Mouse (Mus musculus): ENCODE data around the gene Znhit2.

Znhit2 gene

DNA sequence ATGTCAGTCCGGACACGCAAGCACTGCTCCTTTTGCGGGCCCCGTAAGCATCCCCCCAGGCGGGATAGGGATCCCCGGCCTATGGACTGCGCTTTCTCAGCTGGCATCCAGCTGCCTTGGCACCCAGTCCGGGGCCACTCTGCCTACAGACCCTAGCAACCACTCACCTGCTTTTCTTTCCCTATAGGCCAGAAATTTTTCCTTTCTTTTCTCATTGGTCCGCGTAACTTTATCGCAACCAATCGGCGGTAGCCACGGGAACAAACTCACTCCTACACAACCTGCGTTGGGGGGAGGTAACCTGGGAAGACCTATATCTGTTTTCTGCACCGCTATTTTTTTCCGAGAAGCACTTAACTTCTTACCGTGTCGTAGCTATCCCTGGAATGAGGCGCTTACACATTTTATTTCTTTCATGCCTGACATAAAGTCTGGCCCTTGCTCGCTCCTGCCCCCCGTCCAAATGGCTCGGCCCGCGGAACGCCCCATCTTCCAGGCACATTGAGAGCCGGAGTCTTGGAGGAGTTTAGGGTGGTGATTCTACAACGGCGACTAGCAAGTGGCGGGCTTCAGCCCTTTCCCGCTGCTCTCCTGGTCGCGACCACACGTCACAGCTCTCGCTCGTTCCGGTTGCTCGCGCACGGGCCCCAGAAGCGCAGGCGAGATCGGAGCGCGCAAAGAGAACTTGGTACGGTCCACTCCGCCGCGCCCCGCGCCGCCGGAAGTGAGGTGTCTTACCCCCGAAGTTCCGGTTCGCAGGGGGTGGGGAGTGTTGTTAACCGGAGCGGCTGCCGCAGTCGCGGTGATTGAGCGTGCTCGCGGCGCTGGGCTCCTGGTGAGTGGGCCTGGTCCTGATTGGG is 14.5 kb upstream of the Znhit2 start, which contains the start of gene Syvn1:
TSS of gene Syvn1 (plus strand) at position 283 of the 860 bp plus-strand sequence.
- peak; percentile 74 for DNase-seq (ENCODE audit: extremely low read depth, low read depth, low spot score)

DNA sequence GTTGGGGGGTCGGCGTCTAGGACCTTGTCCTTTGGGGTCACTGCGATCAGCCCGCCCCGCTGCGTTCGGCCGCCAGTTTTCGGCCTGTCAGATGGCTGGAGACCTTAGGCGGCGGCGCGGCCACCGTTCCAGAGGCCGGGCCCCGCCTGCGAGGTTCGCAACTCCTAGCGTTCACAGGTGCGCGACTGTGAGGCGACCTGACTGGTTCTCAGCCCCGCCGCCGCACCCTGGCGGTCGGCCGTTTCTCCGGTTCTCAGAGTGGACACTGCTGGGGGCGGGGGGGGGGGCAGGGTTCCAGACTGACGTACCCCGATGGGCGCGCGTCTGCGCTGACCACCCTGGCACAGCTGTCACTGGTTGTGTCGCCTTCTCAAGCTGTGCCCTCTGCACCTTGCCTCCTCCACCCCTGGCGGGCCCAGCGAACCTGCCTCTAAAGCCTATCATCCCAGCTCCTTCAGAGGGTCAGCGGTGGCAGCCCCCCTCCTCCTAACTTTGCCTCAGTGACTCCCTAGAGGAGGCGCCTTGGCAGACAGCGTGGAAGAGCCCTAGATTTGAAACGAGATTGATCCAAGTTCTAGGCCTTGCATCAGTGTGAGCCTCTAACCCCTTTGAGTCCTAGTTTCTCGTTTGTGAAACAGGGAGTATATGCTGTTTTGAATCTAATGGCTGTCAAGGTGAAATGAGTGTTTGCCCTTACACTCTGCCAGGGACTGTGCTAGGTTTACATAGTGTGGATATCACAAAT is 13.7 kb upstream of the Znhit2 start:
- DNase-seq (ENCODE audit: extremely low read depth, low read depth, low spot score), result no peak

DNA sequence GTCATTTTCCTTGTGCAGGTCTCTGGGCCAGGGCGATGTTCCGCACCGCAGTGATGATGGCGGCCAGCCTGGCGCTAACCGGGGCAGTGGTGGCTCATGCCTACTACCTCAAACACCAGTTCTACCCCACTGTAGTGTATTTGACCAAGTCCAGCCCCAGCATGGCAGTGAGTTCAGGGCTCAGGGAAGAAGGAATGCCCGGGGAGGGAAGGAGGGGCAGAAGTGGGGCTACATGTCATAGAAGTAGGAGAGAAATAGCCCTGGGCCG is 13.2 kb upstream of the Znhit2 start:
- DNase-seq (ENCODE audit: extremely low read depth, low read depth, low spot score), result no peak

DNA sequence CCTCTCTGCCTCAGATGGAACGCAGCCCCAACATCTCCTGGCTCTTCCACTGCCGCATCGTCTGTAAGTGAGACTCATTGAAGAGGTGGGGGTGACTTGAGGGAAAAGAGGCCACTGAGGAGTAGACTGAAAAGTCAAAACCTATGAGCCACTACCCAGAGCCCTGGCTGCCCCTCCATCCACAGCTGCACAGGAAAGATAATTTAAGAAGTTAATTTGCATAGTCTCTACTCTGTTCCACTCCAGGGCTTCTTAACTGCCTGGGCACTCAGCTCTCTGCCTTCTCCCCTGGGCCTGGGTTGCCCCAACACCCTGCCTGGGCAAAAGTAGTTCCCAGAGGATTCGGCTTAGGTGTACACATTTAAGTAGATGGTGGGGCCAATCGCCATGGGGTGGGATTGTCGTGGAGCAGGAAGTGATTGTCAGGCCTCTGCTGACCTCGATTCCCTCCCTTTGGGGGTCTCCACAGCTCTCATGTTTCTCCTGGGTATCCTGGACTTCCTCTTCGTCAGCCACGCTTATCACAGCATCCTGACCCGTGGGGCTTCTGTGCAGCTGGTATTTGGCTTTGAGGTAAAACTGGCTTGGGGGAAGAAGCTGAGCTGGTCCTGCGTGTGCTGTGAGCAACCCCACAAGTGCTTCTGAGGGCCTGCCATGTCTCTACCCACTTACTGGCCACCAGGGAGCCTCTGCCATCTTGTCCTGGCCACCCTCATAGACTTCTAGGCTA is 12.1 kb upstream of the Znhit2 start:
- DNase-seq (ENCODE audit: extremely low read depth, low read depth, low spot score), result no peak

DNA sequence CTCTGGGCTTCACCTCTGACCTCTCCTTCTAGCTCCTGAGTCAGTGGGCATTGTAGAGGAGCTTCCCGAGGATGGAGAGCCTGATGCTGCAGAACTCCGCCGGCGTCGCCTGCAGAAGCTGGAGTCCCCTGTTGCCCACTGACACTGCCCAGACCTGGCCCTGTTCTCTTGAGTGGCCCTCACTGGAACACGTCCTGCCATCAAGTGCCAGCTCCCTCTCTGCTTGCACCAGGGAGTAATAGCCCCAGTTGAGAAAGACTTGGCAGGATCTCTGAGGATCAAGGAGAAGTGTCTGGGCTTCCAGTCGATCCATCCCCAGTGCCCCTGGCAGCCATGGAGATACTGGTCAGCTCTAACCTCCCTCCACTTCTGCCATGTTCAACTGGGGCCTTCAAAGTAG is 8.5 kb upstream of the Znhit2 start:
- no peak for DNase-seq (ENCODE audit: extremely low read depth, low read depth, low spot score)

DNA sequence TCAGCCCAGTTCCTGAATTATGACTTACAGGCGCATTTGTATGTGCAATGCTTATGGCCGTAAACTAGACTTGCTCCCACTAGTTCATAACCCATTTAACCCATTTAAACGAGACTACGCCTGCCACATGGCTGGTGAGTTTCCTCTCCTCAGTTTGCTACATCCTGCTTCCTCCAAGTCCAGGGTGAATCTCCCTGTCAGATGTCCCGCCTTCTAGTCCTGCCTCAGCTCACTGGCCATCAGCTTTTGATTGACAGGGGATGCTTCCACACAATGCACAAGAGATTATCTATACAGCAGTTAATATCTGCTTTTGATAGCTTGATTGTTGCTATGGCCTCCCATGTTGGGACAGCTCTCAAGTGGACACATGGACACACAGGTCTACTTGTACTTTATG is 6.7 kb upstream of the Znhit2 start:
- no peak for DNase-seq (ENCODE audit: extremely low read depth, low read depth, low spot score)

DNA sequence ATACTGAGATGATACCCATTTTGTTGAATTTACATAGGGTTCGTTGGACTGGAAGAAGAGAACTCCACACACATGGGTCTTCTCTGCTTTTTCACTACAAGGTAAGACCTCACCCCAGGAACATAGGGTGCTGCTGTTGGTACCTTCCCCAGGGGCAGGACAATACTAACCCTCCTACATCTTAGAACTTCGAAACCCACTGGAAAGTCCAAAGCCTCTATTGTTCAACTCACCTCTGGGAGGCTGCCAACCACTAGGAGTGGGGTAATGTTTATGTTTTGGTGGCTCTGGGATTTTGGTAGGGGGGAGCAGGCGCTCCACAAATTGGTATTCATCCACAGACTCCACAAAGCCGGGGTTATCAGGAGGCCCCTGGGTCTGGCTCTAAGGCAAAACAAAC is 4.3 kb upstream of the Znhit2 start:
- no peak for DNase-seq (ENCODE audit: extremely low read depth, low read depth, low spot score)

DNA sequence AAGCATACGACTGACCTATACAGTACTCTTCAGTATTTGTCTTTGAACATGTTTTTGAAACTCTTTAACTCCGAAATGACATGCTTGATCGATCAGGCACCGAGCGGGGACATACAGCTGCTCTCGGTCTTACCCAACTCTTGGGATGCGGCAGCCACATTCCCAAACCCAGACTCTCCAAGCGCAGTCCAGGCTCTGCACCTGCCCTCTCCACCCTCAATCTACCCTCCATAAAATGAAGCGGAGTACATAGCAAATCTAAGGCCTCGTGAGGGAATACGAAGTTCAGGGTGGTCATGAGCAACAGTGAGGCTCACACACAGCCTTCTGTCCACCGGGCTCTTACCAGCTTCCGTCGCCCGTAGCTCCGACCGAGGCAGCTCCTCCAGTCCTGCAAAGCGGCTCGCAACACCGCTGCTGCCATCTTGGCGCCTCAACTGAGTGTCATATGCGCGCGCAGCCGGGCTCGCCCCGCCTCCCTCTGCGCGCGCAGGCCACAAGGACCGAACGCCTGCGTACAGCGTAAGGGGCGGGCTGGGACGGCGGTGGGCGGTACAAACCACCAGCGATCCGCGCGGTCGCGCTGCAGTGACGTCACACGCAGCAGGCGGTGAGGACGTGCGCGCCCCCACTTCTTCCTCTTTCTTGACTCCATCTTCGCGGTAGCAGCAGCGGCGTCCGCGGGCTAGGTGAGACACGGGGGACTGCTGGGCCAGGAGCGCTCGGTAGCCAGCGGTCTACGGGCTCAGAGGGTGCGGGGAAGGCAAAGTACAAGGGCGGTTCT is 3.5 kb upstream of the Znhit2 start, which contains the start of the genes Mrpl49 and Fau:
TSS of gene Mrpl49 (minus strand) at position 473 of the 784 bp plus-strand sequence.
TSS of gene Fau (plus strand) at position 532 of the 784 bp plus-strand sequence.
- DNase-seq (ENCODE audit: extremely low read depth, low read depth, low spot score), result no peak

DNA sequence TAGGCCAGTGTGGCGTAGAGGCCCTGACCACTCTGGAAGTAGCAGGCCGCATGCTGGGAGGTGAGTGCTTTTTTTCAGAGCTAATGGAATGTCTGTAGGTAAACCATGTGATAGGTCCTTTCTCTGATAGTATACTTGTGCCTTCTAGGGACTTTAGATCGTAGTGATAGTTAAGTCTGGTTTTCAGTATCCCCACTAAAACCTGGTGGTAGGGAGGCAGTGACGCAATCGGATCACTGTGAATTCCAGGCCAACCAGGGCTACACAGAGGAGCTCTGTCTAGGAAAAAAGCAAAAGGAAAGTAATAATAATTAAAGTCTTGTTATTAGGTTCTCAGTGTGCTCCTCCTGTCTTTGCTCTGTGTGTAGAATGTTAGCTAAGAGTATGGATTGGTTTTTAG is 2.5 kb upstream of the Znhit2 start:
- DNase-seq (ENCODE audit: extremely low read depth, low read depth, low spot score), result no peak

DNA sequence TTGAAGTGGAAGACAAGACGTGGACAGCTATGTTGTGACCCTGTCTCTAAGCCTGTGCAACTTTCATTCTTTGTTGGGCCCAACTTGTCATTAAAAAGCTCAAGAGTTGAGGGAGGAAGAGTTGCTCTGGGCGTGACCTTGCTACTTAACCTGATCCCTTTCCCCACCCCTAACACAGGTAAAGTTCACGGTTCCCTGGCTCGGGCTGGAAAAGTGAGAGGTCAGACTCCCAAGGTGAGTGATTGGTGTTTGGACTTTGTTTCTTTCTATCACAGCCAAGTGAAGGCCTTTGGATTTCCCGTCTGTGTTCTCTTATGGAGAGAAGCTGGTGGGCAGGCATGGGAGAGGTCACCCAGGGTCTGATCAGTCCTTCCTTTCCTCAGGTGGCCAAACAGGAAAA is 2.0 kb upstream of the Znhit2 start:
- no peak for DNase-seq (ENCODE audit: extremely low read depth, low read depth, low spot score)

DNA sequence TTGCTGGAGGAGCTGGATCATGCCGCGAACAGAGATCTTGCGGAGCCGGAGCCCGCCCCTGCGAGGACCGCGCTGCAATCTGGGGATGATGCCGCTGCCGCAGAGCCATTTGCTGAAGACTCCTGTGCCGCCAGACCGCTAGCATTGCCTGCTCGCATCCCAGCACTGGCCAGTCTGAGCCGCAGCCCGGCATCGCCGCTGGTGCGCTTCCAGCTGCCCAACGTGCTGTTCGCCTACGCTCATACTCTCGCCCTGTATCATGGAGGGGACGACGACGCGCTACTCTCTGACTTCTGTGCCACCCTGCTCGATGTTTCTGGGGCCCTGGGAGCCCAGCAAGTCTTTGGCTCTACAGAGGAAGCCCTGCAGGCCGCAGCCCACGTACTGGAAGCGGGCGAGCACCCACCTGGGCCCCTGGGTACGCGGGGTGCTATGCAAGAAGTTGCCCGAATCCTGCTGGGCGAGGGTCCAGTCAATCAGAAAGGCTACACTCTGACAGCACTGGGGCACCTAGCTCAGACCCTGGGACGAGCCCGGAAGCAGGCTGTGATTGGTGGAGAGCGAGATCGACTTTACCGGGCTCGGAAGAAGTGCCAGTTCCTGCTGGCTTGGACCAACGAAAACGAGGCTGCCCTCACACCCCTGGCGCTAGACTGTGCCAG is 780 bp downstream of the Znhit2 start:
- no peak for DNase-seq (ENCODE audit: extremely low read depth, low read depth, low spot score)

DNA sequence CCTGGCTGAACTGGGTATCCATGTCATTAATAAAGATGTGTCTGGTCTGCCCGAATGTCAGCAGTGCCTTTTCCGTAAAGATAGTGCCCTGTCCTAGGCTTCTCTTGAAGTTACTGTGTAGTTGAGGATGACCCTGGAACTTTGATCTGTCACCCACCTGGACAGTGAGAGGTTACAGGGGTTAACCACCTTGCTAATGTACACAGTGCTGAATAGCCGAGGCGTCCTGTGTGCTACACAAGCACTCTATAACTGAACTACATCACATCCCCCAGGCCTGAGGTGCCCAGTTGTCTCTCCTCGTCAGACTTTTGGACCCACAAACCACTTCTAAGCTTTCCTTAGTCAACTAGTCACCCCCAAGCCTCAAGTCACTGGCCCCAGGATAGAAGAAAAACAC is 1.4 kb downstream of the Znhit2 start:
- no peak for DNase-seq (ENCODE audit: extremely low read depth, low read depth, low spot score)

DNA sequence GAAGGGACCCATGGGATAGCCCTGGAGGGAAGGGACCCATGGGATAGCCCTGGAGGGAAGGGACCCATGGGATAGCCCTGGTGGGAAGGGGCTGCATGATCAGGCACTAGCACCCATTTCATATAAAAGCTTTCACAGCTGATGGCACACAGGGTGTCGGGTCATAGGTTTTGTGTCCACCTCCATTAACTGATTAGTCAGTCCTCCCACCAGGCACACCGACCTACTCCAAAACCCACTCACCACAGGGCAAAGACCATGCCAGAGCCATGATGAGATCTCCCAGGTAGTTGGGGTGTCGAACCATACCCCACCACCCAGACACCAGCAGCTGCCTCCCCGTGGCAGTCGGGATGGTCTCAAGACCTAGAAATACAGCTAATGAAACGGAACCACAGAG is 2.1 kb downstream of the Znhit2 start:
- no peak for DNase-seq (ENCODE audit: extremely low read depth, low read depth, low spot score)

DNA sequence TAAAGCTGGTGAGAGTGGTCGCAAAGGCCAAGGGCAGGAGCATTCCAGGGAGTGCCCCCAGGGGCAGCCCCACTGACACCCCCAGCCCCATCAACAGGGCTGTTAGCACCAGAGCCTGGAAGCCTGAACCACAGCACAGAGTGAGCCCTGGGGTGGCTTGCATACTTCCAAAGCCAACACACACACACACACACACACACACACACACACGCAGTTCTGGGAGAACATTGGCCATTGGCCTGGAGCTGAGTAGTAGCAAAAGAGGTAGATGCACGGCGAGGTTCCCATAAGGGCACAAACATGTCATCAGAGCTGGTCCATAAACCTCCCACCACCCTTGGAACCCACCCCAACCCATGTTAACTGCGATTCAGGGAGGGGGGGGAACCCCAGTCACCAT is 5.6 kb downstream of the Znhit2 start:
- no peak for DNase-seq (ENCODE audit: extremely low read depth, low read depth, low spot score)

DNA sequence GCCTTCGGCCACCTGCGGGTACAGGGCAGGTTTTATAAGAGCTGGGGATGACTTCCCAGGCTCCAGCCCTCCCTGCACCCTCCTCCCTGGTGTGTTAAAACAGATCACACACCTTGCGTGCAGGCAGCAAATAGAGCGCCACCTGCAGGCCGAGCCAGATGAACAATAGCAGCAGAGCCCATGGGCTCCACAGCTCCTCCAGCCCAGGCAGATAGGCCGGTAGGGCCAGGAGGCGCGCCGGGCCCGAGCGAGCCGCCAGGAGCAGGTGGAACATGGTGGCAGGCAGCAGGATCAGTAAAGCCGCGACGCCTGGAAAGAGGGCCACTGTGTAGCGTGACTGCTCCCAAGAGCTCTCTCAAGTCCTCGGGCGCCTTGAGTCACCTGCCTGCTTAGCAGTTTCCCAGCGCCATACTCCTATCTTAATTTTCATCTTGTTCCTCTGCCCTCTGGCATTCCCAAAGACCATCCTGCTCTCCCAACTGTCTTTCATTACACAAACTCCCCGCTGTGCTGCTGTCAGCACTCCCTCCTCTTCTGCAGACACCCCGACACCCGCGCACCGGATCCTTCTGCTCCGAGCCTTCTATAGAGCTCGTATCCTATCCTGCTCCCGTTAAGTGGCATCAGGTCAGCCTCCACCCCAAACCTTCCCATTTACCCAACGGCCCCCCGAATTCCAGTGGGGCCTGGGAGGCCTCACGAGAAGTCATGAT is 6.2 kb downstream of the Znhit2 start:
- no peak for DNase-seq (ENCODE audit: extremely low read depth, low read depth, low spot score)

DNA sequence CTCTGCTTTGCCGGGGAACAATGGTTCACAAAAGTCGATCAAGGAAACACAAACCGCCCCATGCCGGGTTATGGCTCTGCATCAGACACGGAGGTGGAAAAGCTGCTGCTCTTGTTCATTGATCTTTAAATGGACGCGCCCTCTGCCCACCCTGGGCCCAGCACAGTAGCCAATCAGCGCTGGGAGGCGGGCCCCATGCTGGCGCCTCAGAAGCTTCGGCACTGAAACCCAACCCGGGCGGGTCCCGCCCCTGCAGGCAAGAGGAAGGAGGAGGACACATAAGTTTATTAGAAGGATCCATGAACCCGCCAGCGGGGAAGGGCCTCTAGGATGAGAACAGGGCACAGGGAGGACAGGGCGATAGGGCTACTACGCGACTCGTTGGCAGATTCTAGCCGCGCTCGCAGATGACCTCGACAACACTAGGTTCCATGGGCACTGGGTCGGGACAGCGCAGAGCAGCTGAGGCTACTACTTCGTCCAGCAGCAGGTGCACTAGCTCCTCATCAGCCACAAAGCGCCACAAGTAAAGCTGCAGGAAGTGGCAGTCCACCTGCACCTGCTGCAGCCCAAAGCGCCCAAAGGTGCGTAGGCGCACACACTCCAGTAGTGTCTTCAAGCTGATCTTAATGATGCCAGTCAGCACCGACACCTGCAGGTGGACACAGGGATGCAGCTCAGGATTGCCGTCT is 6.9 kb downstream of the Znhit2 start, which contains the start of gene Tm7sf2:
TSS of gene Tm7sf2 (minus strand) at position 650 of the 692 bp plus-strand sequence.
- DNase-seq (ENCODE audit: extremely low read depth, low read depth, low spot score), result no peak

DNA sequence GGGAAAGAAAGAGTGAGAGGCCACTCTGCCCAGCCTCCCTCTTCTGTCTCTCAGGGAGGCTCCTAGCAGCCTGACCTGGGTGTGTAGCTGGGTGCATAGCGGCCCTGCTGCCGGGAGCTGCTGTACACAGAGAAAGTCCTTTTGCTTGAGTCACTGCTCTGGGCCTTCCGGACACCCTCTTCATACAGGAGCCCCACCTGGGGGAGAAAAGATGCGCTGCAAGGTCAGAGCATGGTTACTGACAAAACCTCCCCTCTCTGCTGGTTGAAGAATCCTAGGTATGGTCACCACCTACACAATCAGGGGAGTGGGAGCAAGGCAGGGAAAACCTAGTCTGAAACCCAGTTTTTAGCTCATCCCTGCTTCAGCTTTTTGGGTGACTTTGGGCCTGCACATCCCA is 8.0 kb downstream of the Znhit2 start:
- no peak for DNase-seq (ENCODE audit: extremely low read depth, low read depth, low spot score)

DNA sequence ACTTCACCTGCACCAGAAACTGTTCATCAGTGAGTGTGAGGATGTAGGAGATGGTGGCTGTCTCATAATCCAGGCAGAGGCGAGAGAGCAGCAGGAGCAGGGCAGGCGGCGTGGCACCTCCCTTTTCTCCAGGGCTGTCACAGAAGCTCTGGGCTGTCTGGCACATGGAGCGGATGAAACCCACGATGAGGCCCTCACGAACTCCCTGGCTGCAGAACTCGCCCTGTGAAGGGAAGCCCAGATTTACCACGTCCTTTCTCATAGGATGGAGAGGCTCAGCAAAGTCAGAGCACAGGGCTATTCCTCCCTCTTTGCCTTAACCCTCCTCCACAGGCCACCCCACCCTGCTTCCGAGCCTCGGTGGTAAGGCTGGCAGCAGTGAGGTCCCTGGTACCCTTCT is 8.9 kb downstream of the Znhit2 start:
- DNase-seq (ENCODE audit: extremely low read depth, low read depth, low spot score), result no peak

Measured in fat pad, adult 2 months (tissue).